Mouse (Mus musculus) stomach, postnatal 0 days (tissue): ENCODE measurements around the gene Cyb5d1. TPM values are rescaled to one million over a fixed set of nuclear protein-coding genes. Genes with fewer than 3 reads are reported as not detected.

ENCODE experiments used
- ATAC-seq: fragments of 200-750 bp; cut with Nextera tagmentation; 2 replicates; pipeline ENCODE4 v1.8.0; 2017; ENCODE audit not compliant: low FRiP score, low TSS enrichment
- DNase-seq: peaks from one replicate; pipeline ENCODE4 v3.0.0-alpha.2; 2016; ENCODE audit warnings: low spot score
- H3K27ac ChIP-seq: fragments of 300-500 bp; sonication (generic); replicated peaks from 2 replicates; pipeline ENCODE4 v1.5.1; 2014; ENCODE audit warnings: mild to moderate bottlenecking, control low read depth
- H3K27me3 ChIP-seq: fragments of 300-500 bp; sonication (generic); 2 replicates; pipeline ENCODE4 v1.6.1; 2014; ENCODE audit warnings: low read length; ENCODE audit not compliant: control insufficient read depth, insufficient read depth
- H3K36me3 ChIP-seq: fragments of 300-500 bp; sonication (generic); 2 replicates; pipeline ENCODE4 v1.6.1; 2014; ENCODE audit warnings: low read length, mixed read lengths; ENCODE audit not compliant: control insufficient read depth, insufficient read depth
- H3K4me1 ChIP-seq: fragments of 300-500 bp; sonication (generic); replicated peaks from 2 replicates; pipeline ENCODE4 v1.6.1; 2014; ENCODE audit warnings: antibody characterized with exemption; ENCODE audit not compliant: control insufficient read depth, insufficient read depth
- H3K4me2 ChIP-seq: fragments of 300-500 bp; sonication (generic); replicated peaks from 2 replicates; pipeline ENCODE4 v1.6.1; 2014; ENCODE audit warnings: low read depth, mild to moderate bottlenecking, control low read depth, moderate library complexity
- H3K4me3 ChIP-seq: fragments of 300-500 bp; sonication (generic); 2 replicates; pipeline ENCODE4 v1.5.1; 2014; ENCODE audit warnings: low read depth, low read length, control low read depth
- H3K9ac ChIP-seq: fragments of 300-500 bp; sonication (generic); 2 replicates; pipeline ENCODE4 v1.6.1; 2014; ENCODE audit warnings: mild to moderate bottlenecking, low read length, control low read depth, mixed read lengths
- H3K9me3 ChIP-seq: fragments of 300-500 bp; sonication (generic); 2 replicates; pipeline ENCODE4 v1.6.1; 2016; ENCODE audit warnings: low read length; ENCODE audit not compliant: control insufficient read depth
- CTCF ChIP-seq: IDR thresholded peaks from 2 replicates; pipeline ENCODE4 v1.5.1; 2016; ENCODE audit warnings: antibody characterized with exemption, low read depth, mild to moderate bottlenecking, moderate library complexity
- EP300 ChIP-seq: optimal IDR thresholded peaks from 2 replicates; pipeline ENCODE3; 2016; ENCODE audit warnings: antibody characterized with exemption
- WGBS: fragments of 180-500 bp; shearing (Covaris S2); extraction: QIAGEN DNeasy Blood & Tissue Kit; methylation state at CpG from one replicate; pipeline ENCODE4 v1.1.7; 2014; 5-methylcytosine and 5-hydroxymethylcytosine counted together
- polyA plus RNA-seq: library from polyadenylated mRNA; unstranded; fragments of >200 nt; fragmentation: Nextera tagmentation; extraction: Ambion mirVana; gene quantifications from 2 replicates; pipeline ENCODE4 v1.2.1, GENCODE M21; 2015

The Cyb5d1 gene
- polyA plus RNA-seq, 1 experiment from 2014 or later = 9.1 TPM

GRCm38 (mm10) chr11:69421131-69421977 lies 25.9 kb upstream of the Cyb5d1 start:
- peaks cover 3% of the 10 kb centered on the region; the same call in 1 of the 2 replicates for H3K4me1 ChIP-seq
- H3K9ac ChIP-seq = no peak overlapping the region
- TF ChIP-seq EP300 = no peak
- TF ChIP-seq CTCF = no peak
- no peak overlapping the region for H3K4me2 ChIP-seq
- no peak for ATAC-seq
- H3K9me3 ChIP-seq = no peaks in the 10 kb centered on the region
- 32% methylated on average over 25 of the region's 25 CpGs for WGBS
- no peak for DNase-seq
- no peaks in the 10 kb centered on the region for H3K27me3 ChIP-seq
- no peak overlapping the region for H3K27ac ChIP-seq
- H3K4me3 ChIP-seq = no peak overlapping the region
- H3K36me3 ChIP-seq = no peaks in the 10 kb centered on the region

DNA sequence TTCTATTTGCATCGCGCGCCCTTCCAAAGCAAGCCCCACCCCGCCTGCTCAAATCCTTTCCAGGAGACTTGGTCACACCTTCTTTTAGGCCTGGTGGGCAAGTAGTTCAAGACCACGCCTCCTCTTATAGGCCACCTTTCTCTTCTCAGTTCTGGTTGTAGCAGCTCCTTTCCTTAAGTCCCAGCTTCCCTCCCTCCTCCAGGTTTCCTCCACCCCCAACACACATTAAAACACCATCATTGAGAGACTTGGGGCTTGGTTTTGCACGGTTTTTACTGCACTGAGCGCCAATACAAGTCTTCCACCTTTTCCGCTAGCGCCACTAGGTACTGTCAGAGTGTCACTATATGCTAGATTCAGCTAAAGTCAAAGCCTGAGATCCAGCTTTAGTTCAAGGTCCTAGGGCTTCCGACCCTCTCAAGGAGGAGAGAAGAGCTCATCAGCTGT lies 25.1 kb upstream of the Cyb5d1 start:
- no peak for DNase-seq
- H3K36me3 ChIP-seq = no peaks in the 10 kb centered on the region
- no peak for ATAC-seq
- WGBS = 24% methylated on average over 10 of the region's 10 CpGs
- H3K4me1 ChIP-seq = peaks cover 3% of the 10 kb centered on the region; the same call in 1 of the 2 replicates
- peak overlapping the region; percentile 97 for H3K4me2 ChIP-seq
- no peaks in the 10 kb centered on the region for H3K9me3 ChIP-seq
- H3K27ac ChIP-seq = no peak overlapping the region
- H3K27me3 ChIP-seq = no peaks in the 10 kb centered on the region
- TF ChIP-seq EP300 (no peak), CTCF (no peak)
- peak overlapping the region; percentile 59 for H3K4me3 ChIP-seq
- H3K9ac ChIP-seq = no peak overlapping the region; the same call in 1 of the 2 replicates

DNA sequence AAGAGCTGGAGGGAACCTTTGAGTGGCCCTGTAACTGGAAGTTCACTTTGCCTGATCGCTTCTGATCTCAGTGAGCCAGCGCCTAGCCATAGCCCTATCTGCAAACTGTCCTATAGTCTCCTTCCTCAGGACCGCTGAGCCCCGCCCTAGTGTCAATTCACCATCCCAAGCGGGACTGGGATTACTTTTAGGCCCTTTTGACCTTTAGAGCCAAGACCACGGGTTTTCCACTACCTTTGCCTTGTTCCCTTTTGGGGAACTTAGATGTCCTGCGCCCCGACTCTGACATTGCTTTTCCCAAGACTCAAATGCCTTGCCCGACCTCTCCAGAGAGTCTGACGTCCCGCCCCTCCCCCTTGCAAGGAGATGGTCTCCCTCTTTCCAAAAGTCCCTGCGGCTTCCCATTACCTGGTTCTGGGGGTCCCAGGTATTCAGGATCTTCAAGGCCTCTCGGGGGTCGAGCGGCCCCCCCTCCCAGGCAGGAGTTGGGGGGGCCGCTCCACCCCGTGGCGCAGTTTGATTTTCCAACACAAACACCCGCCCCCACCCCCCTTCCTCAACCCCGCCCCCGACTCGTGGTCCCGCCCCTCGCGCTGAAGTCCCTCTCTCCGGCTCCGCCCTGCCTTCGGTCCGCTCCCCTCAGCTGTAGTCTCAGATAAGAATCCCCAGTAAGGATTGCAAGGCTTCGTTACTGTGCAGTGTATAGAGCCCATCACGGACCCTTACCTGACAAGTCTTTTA lies 24.6 kb upstream of the Cyb5d1 start:
- peaks cover 3% of the 10 kb centered on the region; the same call in 1 of the 2 replicates for H3K4me1 ChIP-seq
- H3K36me3 ChIP-seq = no peaks in the 10 kb centered on the region
- peak; percentile 61 for DNase-seq
- H3K9me3 ChIP-seq = no peaks in the 10 kb centered on the region
- no peak for ATAC-seq
- no peak for TF ChIP-seq EP300
- TF ChIP-seq CTCF = no peak
- H3K4me2 ChIP-seq = peak overlapping the region; percentile 97
- H3K27me3 ChIP-seq = no peaks in the 10 kb centered on the region
- WGBS = 2% methylated on average over 30 of the region's 31 CpGs
- H3K9ac ChIP-seq = peak overlapping the region; percentile 47
- peak overlapping the region; percentile 59 for H3K27ac ChIP-seq
- peak overlapping the region; percentile 59 for H3K4me3 ChIP-seq

- no peak for TF ChIP-seq EP300
- peak; percentile 77 for TF ChIP-seq CTCF
- peak overlapping the region; percentile 59 for H3K27ac ChIP-seq
- no peaks in the 10 kb centered on the region for H3K9me3 ChIP-seq
- H3K4me3 ChIP-seq = peak overlapping the region; percentile 59
- peaks cover 5% of the 10 kb centered on the region for H3K4me1 ChIP-seq
- peak overlapping the region; percentile 97 for H3K4me2 ChIP-seq
- peak; percentile 63 for DNase-seq
- no peaks in the 10 kb centered on the region for H3K36me3 ChIP-seq
- ATAC-seq = no peak
- no peaks in the 10 kb centered on the region for H3K27me3 ChIP-seq
- 1% methylated on average over 19 of the region's 19 CpGs for WGBS
- H3K9ac ChIP-seq = peak overlapping the region; percentile 47
Measured at GRCm38 (mm10) chr11:69419443-69419812, 24.0 kb upstream of the Cyb5d1 start.

GRCm38 (mm10) chr11:69418481-69419442 lies 23.3 kb upstream of the Cyb5d1 start:
- Histone ChIP-seq H3K4me1 (peaks cover 9% of the 10 kb centered on the region), H3K4me2 (peak overlapping the region; percentile 97), H3K36me3 (no peaks in the 10 kb centered on the region), H3K27ac (peak overlapping the region; percentile 98), H3K9me3 (no peaks in the 10 kb centered on the region), H3K27me3 (no peaks in the 10 kb centered on the region), H3K4me3 (peak overlapping the region; percentile 59), H3K9ac (peak overlapping the region; percentile 78)
- under 1% methylated on average over 45 of the region's 45 CpGs for WGBS
- ATAC-seq (peak; percentile 89), DNase-seq (peak; percentile 98)
- TF ChIP-seq CTCF = no peak
- TF ChIP-seq EP300 = no peak
